Comparison of ENCODE assay signal across 7 mouse cellular contexts in the genomic region with DNA sequence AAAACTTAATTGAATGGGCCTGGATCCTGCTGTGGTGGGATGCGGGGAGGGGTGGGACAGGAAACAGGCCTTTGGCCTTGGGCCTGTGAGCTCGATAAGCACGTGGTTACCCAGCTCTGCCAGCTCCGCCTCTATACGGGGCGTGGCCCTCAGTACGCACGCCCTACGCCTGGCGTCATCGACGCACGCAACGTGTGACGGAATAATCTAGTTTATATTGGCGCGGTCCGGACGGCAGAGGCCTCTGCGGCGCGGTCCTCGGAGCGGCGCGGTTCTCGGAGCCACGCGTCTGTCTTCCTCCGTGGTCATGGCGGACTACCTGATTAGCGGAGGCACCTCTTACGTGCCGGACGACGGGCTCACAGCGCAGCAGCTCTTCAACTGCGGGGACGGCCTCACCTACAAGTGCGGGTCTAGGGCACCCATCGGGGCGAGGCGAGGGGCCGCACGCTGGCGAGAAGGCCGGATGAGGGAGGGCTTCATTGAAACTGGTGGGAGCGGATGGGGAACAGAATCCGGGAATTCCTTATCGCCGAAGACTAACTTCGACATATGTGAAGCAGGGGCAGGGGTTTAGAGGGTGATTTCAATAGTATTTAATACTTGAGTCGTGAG. TPM values are rescaled to one million over a fixed set of nuclear protein-coding genes. Genes with fewer than 3 reads are reported as not detected.
A peak's percentile ranks its signal among the peaks of the same experiment; 100 is the strongest.
DNase-seq lines count a peak whose midpoint lies in the region; ATAC-seq lines count a peak whose summit lies in the region.

A gene (plus strand): TSS at position 60 of the 615 bp plus-strand sequence.

- peak within 1 kb of the TSS; percentile 52 for H3K4me3 ChIP-seq in embryonic facial prominence, embryonic 12.5 days
- H3K4me3 ChIP-seq in limb, embryonic 11.5 days (ENCODE audit: low read depth, low read length), result peak within 1 kb of the TSS; percentile 56
- peak within 1 kb of the TSS; percentile 47 for H3K4me3 ChIP-seq in midbrain, embryonic 14.5 days (replicated peaks; ENCODE audit: low read depth, low read length)

- under 1% methylated on average over 53 of the region's 53 CpGs for WGBS in embryonic facial prominence, embryonic 12.5 days
- WGBS in limb, embryonic 11.5 days, result under 1% methylated on average over 53 of the region's 53 CpGs
- under 1% methylated on average over 52 of the region's 53 CpGs for WGBS in midbrain, embryonic 14.5 days

- peak within 1 kb of the TSS; percentile 80; the same call in 1 of the 2 replicates for H3K27ac ChIP-seq in embryonic facial prominence, embryonic 12.5 days
- peak within 1 kb of the TSS; percentile 21; the same call in 1 of the 2 replicates for H3K27ac ChIP-seq in limb, embryonic 11.5 days (replicated peaks; ENCODE audit: low read depth, low read length)
- H3K27ac ChIP-seq in midbrain, embryonic 14.5 days (replicated peaks; ENCODE audit: low read depth, low read length), result peak within 1 kb of the TSS; percentile 53

- peak within 1 kb of the TSS; percentile 79 for H3K9ac ChIP-seq in embryonic facial prominence, embryonic 12.5 days
- H3K9ac ChIP-seq in limb, embryonic 11.5 days (ENCODE audit: low read length), result peak within 1 kb of the TSS; percentile 72
- peak within 1 kb of the TSS; percentile 59 for H3K9ac ChIP-seq in midbrain, embryonic 14.5 days (replicated peaks; ENCODE audit: low read length)

- peaks cover 9% of the 10 kb centered on the region for H3K4me1 ChIP-seq in embryonic facial prominence, embryonic 12.5 days
- H3K4me1 ChIP-seq in limb, embryonic 11.5 days (ENCODE audit: control insufficient read depth, insufficient read depth, low read length), result peaks cover 10% of the 10 kb centered on the region
- H3K4me1 ChIP-seq in midbrain, embryonic 14.5 days (ENCODE audit: control insufficient read depth, insufficient read depth, low read length), result peaks cover 8% of the 10 kb centered on the region

- no peaks in the 10 kb centered on the region for H3K9me3 ChIP-seq in embryonic facial prominence, embryonic 12.5 days
- H3K9me3 ChIP-seq in limb, embryonic 11.5 days (ENCODE audit: control insufficient read depth, low read length), result no peaks in the 10 kb centered on the region
- H3K9me3 ChIP-seq in midbrain, embryonic 14.5 days (ENCODE audit: control insufficient read depth, low read length), result no peaks in the 10 kb centered on the region

- H3K36me3 ChIP-seq in embryonic facial prominence, embryonic 12.5 days, result peaks cover 78% of the 10 kb centered on the region
- peaks cover 32% of the 10 kb centered on the region for H3K36me3 ChIP-seq in limb, embryonic 11.5 days (ENCODE audit: control insufficient read depth, insufficient read depth, low read length)
- peaks cover 73% of the 10 kb centered on the region for H3K36me3 ChIP-seq in midbrain, embryonic 14.5 days (ENCODE audit: control insufficient read depth, insufficient read depth, low read length)

- DNase-seq in adrenal gland, postnatal 25 days, result peak; percentile 93
- peak; percentile 100 for DNase-seq in heart, adult 11 months
- DNase-seq in kidney, adult 18-20 months, result peak; percentile 96
- peak; percentile 97 for DNase-seq in limb, embryonic 11.5 days (ENCODE audit: low spot score)
- DNase-seq in midbrain, embryonic 14.5 days, result peak; percentile 99
- DNase-seq in spleen, adult 18-20 months, result peak; percentile 91 to 95

- ATAC-seq in embryonic facial prominence, embryonic 12.5 days (ENCODE audit: insufficient number of reproducible peaks, insufficient read depth, low FRiP score, low TSS enrichment), result peak; percentile 91
- ATAC-seq in limb, embryonic 11.5 days (ENCODE audit: insufficient number of reproducible peaks, low FRiP score, low TSS enrichment, low read depth), result peak; percentile 98
- peak; percentile 98 for ATAC-seq in midbrain, embryonic 14.5 days (ENCODE audit: low FRiP score, low TSS enrichment)

- H3K4me2 ChIP-seq in embryonic facial prominence, embryonic 12.5 days (replicated peaks), result peak within 1 kb of the TSS; percentile 64
- H3K4me2 ChIP-seq in limb, embryonic 11.5 days (ENCODE audit: low read depth, severe bottlenecking), result peak within 1 kb of the TSS; percentile 75
- peak within 1 kb of the TSS; percentile 67 for H3K4me2 ChIP-seq in midbrain, embryonic 14.5 days (ENCODE audit: low read length)

- H3K27me3 ChIP-seq in embryonic facial prominence, embryonic 12.5 days, result no peaks in the 10 kb centered on the region
- H3K27me3 ChIP-seq in limb, embryonic 11.5 days (ENCODE audit: control insufficient read depth, insufficient read depth, low read length), result no peaks in the 10 kb centered on the region
- no peaks in the 10 kb centered on the region for H3K27me3 ChIP-seq in midbrain, embryonic 14.5 days (ENCODE audit: control insufficient read depth, insufficient read depth, low read length)

RNA-seq across cellular contexts. Expression of the gene that starts here (rescaled TPM):
- 66.3 and 95.0 TPM in 2 replicates for total RNA-seq in adrenal gland, postnatal 25 days (2021)
- 207 and 209 TPM in 2 replicates for polyA plus RNA-seq in embryonic facial prominence, embryonic 12.5 days (2016; fragmentation: Nextera tagmentation; extraction: Ambion mirVana)
- 237 and 247 TPM in 2 replicates for polyA plus RNA-seq in limb, embryonic 11.5 days (2014; fragmentation: Nextera tagmentation; extraction: Ambion mirVana)
- 99.3 and 107 TPM in 2 replicates for polyA plus RNA-seq in midbrain, embryonic 14.5 days (2014; fragmentation: Nextera tagmentation; extraction: Ambion mirVana)

Comparison
In these comparisons a context has a peak if more than half of its experiments do, and no peak if none do; other contexts are left out.
1. Peak in every context shown above with its lines: DNase-seq, ATAC-seq, H3K4me3 ChIP-seq and H3K27ac ChIP-seq.
2. H3K27ac ChIP-seq: peak in every context shown above with its lines; median percentile 80 in embryonic facial prominence, embryonic 12.5 days; 53 in midbrain, embryonic 14.5 days; 21 in limb, embryonic 11.5 days.